Mouse (Mus musculus): Measurements from ENCODE around the gene Txnrd2. TPM values are rescaled to one million over a fixed set of nuclear protein-coding genes. Genes with fewer than 3 reads are reported as not detected.

Txnrd2 gene
- polyA plus RNA-seq (2016; fragmentation: Nextera tagmentation; extraction: Ambion mirVana): 31.6 and 35.1 TPM in 2 replicates

DNA sequence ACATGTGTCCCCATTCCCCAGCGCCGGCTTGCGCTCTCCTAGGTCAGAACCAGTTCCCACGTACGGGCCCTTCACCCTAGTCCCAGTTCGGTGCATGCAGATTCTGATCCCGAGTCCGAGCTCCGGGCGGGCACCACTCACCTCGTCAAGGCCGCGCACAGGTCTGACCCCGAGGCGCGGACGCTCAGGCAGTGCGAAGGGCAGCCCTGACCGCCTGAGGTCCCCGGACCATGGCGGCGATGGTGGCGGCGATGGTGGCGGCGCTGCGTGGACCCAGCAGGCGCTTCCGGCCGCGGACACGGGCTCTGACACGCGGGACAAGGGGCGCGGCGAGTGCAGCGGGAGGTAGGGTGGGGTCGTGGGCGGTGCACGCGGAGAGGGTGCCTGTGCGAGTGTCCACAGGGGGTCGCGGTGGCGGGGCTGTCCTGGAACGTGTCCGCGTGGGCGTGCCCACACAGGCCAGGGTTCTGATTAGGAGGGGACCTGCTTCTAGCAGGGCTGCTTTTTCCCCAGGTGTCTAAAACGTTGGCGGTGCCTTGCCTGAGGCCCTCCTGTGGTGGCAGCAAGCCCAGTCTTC lies at the start of gene Txnrd2:
TSS of gene Txnrd2 (plus strand) at position 170 of the 577 bp plus-strand sequence.
- peak within 1 kb of the TSS; percentile 96 for H3K27ac ChIP-seq
- under 1% methylated on average over 52 of the region's 52 CpGs for WGBS

GRCm38 (mm10) chr16:18377203-18377602 lies 49.0 kb upstream of the Txnrd2 start:
- no peaks in the 10 kb centered on the region for H3K9me3 ChIP-seq
- no peak overlapping the region for H3K4me3 ChIP-seq
- no peaks in the 10 kb centered on the region; the same call in 1 of the 2 replicates for H3K36me3 ChIP-seq (replicated peaks)
- peak overlapping the region; percentile 83 for H3K27ac ChIP-seq
- DNase-seq (ENCODE audit: extremely low spot score, low spot score): no peak
- peaks cover 61% of the 10 kb centered on the region for H3K4me1 ChIP-seq
- no peaks in the 10 kb centered on the region for H3K27me3 ChIP-seq (ENCODE audit: poor library complexity, severe bottlenecking)
- 31% methylated on average over 3 of the region's 3 CpGs for WGBS

More for the DNA sequence above, at the start of gene Txnrd2:
- peaks cover 41% of the 10 kb centered on the region for H3K4me1 ChIP-seq
- no peaks in the 10 kb centered on the region for H3K27me3 ChIP-seq (ENCODE audit: poor library complexity, severe bottlenecking)
- H3K4me3 ChIP-seq: peak within 1 kb of the TSS; percentile 88
- peak; percentile 72 for DNase-seq (ENCODE audit: extremely low spot score, low spot score)
- no peaks in the 10 kb centered on the region for H3K9me3 ChIP-seq
- H3K36me3 ChIP-seq (replicated peaks): peaks cover 26% of the 10 kb centered on the region

DNA sequence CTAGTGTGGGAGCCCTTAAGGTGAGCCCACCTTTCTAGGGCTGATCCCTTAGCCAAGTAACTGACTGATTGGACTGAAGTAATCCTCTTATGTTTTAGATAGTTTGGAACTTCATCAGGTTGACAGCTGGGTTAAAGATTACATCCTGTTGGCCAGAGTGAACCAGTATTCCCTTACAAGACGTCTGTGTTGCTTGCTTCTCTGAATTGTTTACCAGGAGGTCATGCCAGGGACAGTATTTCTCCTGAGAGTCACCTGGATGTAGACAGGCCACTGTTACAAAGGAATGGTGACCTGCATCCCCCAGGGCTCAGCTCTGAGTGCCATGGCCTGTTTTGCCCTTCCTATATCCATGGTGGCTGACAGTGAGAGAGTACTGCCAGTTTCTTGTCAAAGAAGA lies 47.7 kb upstream of the Txnrd2 start:
- peaks cover 74% of the 10 kb centered on the region for H3K4me1 ChIP-seq
- H3K36me3 ChIP-seq (replicated peaks): no peaks in the 10 kb centered on the region
- H3K4me3 ChIP-seq: no peak overlapping the region
- no peak for DNase-seq (ENCODE audit: extremely low spot score, low spot score)
- no peaks in the 10 kb centered on the region for H3K9me3 ChIP-seq
- 45% methylated on average over 1 of the region's 1 CpGs for WGBS
- H3K27ac ChIP-seq: peak overlapping the region; percentile 91
- no peaks in the 10 kb centered on the region for H3K27me3 ChIP-seq (ENCODE audit: poor library complexity, severe bottlenecking)

DNA sequence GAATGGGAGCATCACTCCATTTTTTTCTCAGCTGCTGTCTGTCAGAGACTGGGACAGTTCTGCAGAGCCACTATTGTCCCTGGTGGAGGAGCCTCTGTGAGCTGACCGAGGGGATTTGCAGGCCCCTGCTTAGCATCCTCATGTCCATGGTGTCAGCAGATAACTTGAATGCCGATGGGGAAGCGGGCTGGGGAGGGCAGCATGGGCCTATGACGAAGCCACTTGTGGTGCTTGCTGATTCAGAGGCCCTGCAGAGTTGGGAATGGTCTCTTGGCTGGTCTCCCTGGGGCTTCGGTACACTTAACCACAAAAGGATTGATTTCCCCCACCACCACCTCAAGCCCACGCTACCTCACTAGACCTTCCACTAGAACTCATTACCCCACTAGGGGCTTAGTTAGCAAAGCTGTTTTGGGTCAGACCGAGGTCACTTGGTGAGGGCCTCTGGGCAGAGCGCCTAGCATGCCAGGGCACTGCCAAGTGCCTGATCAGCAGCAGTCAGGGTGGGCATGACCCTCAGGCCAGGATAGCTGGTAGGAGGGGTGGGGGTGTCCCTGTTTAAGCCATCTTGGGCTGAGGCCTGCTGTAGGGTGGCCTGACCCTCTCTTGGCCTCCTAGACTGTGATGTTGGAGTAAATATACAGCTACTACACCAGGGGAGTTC lies 46.7 kb upstream of the Txnrd2 start:
- Histone ChIP-seq H3K9me3 (no peaks in the 10 kb centered on the region), H3K4me3 (no peak overlapping the region), H3K36me3 (replicated peaks) (no peaks in the 10 kb centered on the region), H3K27ac (peak overlapping the region; percentile 91), H3K27me3 (ENCODE audit: poor library complexity, severe bottlenecking) (no peaks in the 10 kb centered on the region), H3K4me1 (peaks cover 81% of the 10 kb centered on the region)
- WGBS: 70% methylated on average over 8 of the region's 8 CpGs
- DNase-seq (ENCODE audit: extremely low spot score, low spot score): no peak

- DNase-seq (ENCODE audit: extremely low spot score, low spot score): peak; percentile 86
- peak overlapping the region; percentile 91 for H3K27ac ChIP-seq
- H3K36me3 ChIP-seq (replicated peaks): no peaks in the 10 kb centered on the region
- H3K27me3 ChIP-seq (ENCODE audit: poor library complexity, severe bottlenecking): no peaks in the 10 kb centered on the region
- 15% methylated on average over 6 of the region's 6 CpGs for WGBS
- peaks cover 89% of the 10 kb centered on the region for H3K4me1 ChIP-seq
- H3K4me3 ChIP-seq: peak overlapping the region; percentile 22; the same call in 1 of the 2 replicates
- no peaks in the 10 kb centered on the region for H3K9me3 ChIP-seq
Measured at GRCm38 (mm10) chr16:18380495-18381063, 45.6 kb upstream of the Txnrd2 start.

GRCm38 (mm10) chr16:18381621-18382258 lies 44.4 kb upstream of the Txnrd2 start:
- Histone ChIP-seq H3K4me3 (no peak overlapping the region), H3K9me3 (no peaks in the 10 kb centered on the region), H3K4me1 (peaks cover 94% of the 10 kb centered on the region), H3K27me3 (ENCODE audit: poor library complexity, severe bottlenecking) (no peaks in the 10 kb centered on the region), H3K27ac (peak overlapping the region; percentile 91), H3K36me3 (replicated peaks) (no peaks in the 10 kb centered on the region)
- DNase-seq (ENCODE audit: extremely low spot score, low spot score): peak; percentile 50
- WGBS: 37% methylated on average over 6 of the region's 6 CpGs

- Histone ChIP-seq H3K4me1 (peaks cover 96% of the 10 kb centered on the region), H3K9me3 (no peaks in the 10 kb centered on the region), H3K4me3 (no peak overlapping the region), H3K27me3 (ENCODE audit: poor library complexity, severe bottlenecking) (no peaks in the 10 kb centered on the region), H3K27ac (peak overlapping the region; percentile 91), H3K36me3 (replicated peaks) (no peaks in the 10 kb centered on the region)
- 75% methylated on average over 9 of the region's 9 CpGs for WGBS
- DNase-seq (ENCODE audit: extremely low spot score, low spot score): no peak
Measured at GRCm38 (mm10) chr16:18383045-18383726, 43.0 kb upstream of the Txnrd2 start.

GRCm38 (mm10) chr16:18383756-18384155 lies 42.4 kb upstream of the Txnrd2 start:
- H3K4me1 ChIP-seq: peaks cover 96% of the 10 kb centered on the region
- WGBS: 3% methylated on average over 3 of the region's 3 CpGs
- H3K27me3 ChIP-seq (ENCODE audit: poor library complexity, severe bottlenecking): no peaks in the 10 kb centered on the region
- H3K36me3 ChIP-seq (replicated peaks): no peaks in the 10 kb centered on the region
- no peak overlapping the region; the same call in 1 of the 2 replicates for H3K4me3 ChIP-seq
- H3K27ac ChIP-seq: peak overlapping the region; percentile 91
- DNase-seq (ENCODE audit: extremely low spot score, low spot score): no peak
- no peaks in the 10 kb centered on the region for H3K9me3 ChIP-seq

DNA sequence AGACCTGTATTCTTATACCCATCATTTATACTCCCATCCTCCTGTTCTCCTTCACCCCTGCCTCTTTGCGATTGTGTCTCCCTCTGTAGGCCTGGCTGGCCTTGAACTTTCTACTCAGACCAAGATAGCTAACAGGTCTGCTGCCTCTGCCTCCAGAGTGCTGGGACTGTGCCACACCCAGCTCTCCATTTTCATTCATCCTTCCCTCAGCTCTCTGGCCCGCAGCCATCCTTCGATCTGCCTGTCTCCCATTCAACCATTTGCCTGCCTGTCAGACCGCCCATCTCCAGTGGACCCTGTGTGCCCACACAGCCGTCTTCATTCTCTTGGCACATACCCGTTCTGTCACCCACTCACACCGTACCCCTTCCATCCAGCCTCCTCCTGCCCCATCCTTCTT lies 42.0 kb upstream of the Txnrd2 start:
- Histone ChIP-seq H3K36me3 (replicated peaks) (no peaks in the 10 kb centered on the region; the same call in 1 of the 2 replicates), H3K27ac (peak overlapping the region; percentile 91), H3K4me1 (peaks cover 96% of the 10 kb centered on the region), H3K9me3 (no peaks in the 10 kb centered on the region), H3K27me3 (ENCODE audit: poor library complexity, severe bottlenecking) (no peaks in the 10 kb centered on the region), H3K4me3 (no peak overlapping the region)
- 80% methylated on average over 7 of the region's 7 CpGs for WGBS
- DNase-seq (ENCODE audit: extremely low spot score, low spot score): no peak

DNA sequence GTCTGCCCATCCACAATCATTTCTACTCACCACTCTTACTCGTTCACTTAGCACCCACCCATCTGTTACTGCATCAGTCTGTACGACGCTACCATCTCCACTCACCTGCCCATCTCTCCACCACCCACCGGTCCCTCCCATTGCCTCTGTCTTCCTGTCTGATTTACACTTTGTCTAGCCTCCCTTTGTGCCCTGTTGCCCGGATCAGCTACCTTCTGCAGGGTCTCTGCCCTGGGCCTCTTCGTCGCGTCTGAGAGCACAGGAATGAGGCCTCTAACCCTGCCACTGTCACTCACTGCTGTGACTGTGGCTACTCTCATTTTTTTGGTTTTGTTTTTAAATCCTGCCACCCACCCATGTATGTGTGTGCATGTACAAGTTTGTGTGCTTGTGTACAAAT lies 41.5 kb upstream of the Txnrd2 start:
- H3K27me3 ChIP-seq (ENCODE audit: poor library complexity, severe bottlenecking): no peaks in the 10 kb centered on the region
- 69% methylated on average over 8 of the region's 8 CpGs for WGBS
- H3K4me1 ChIP-seq: peaks cover 96% of the 10 kb centered on the region

DNA sequence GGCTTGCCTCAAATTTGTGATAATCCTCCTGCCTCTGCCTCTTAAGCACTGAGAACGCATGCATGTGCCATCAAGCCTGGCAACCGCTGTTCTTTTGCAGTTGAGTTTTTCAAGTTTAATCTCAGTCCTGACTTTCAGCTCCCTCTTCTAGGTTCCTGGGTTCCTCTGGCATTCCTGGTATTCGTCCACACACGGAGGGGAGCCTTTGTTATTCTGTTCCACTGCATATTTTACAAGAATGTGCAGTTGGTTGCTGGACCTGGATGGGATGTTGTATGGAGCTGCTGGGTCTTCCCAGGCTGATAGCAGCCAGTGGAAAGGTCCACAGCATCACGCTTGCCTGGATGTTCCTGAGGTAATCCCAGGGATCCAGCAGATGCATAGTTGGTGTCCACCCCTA lies 40.8 kb upstream of the Txnrd2 start:
- H3K36me3 ChIP-seq (replicated peaks): no peaks in the 10 kb centered on the region; the same call in 1 of the 2 replicates
- H3K27me3 ChIP-seq (ENCODE audit: poor library complexity, severe bottlenecking): no peaks in the 10 kb centered on the region
- H3K4me1 ChIP-seq: peaks cover 96% of the 10 kb centered on the region
- no peaks in the 10 kb centered on the region for H3K9me3 ChIP-seq
- H3K27ac ChIP-seq: peak overlapping the region; percentile 91
- H3K4me3 ChIP-seq: no peak overlapping the region
- WGBS: 76% methylated on average over 5 of the region's 5 CpGs
- no peak for DNase-seq (ENCODE audit: extremely low spot score, low spot score)

More for the DNA sequence above, 41.5 kb upstream of the Txnrd2 start:
- H3K36me3 ChIP-seq (replicated peaks): no peaks in the 10 kb centered on the region; the same call in 1 of the 2 replicates
- no peaks in the 10 kb centered on the region for H3K9me3 ChIP-seq
- H3K27ac ChIP-seq: peak overlapping the region; percentile 91
- H3K4me3 ChIP-seq: no peak overlapping the region
- no peak for DNase-seq (ENCODE audit: extremely low spot score, low spot score)

DNA sequence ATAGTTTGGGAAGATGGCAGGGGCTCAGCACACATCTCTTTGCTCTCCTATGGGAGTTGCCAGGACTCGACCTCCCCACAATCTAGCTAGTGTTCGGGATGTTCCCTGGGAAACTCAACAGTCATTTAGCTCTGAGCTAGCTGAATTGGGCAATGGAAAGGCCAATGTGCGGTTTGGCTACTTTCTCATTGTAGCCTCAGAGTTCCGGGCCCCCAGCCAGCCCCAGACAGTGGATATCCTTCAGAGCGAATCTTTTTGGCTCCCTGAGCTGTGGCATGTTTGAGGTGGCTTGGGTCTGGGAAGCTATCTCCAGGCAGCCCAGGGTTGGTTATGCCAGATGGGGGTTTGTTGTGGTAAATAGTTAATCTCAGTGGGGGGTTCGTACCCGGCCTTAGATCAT lies 39.7 kb upstream of the Txnrd2 start:
- Histone ChIP-seq H3K9me3 (no peaks in the 10 kb centered on the region), H3K27ac (peak overlapping the region; percentile 64), H3K27me3 (ENCODE audit: poor library complexity, severe bottlenecking) (no peaks in the 10 kb centered on the region), H3K36me3 (replicated peaks) (no peaks in the 10 kb centered on the region; the same call in none of the 2 replicates), H3K4me3 (no peak overlapping the region), H3K4me1 (peaks cover 89% of the 10 kb centered on the region)
- no peak for DNase-seq (ENCODE audit: extremely low spot score, low spot score)
- WGBS: 84% methylated on average over 7 of the region's 7 CpGs
